Mouse (Mus musculus) common myeloid progenitor, adult 5-6 weeks (primary cell): ENCODE measurements at regions not wholly inside any gene's neighbourhood (a gene's known extent, or its start where the extent isn't known, plus 50 kb on each side); places are given as distances from the start of the nearest gene placed in this dataset.

Experiments
- ATAC-seq: replicated peaks from 2 replicates; pipeline ENCODE4 v1.8.0; 2016; ENCODE audit warnings: low read depth, mild to moderate bottlenecking, moderate TSS enrichment, inconsistent platforms; ENCODE audit not compliant: poor library complexity, severe bottlenecking

DNA sequence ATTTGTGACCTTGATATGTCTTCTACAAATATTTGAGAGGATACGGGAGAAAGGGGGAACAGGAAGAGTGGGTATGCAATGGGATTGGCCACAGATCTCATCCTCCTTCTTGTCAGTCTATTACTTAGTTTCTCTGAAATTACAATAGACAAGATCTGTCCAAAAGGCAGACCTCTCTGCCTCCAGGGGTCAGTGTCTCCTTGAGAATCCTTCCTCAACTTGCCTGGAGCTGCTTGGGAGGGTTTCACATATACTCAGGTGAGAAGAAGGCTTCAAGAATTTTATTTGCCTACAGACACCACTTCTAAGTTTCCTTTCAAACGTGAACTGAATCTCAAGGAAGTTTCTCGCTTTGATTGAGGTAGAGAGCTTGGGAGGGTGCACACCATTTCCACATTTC lies 575.0 kb upstream of the Fam241a start:
- ATAC-seq = no peak

DNA sequence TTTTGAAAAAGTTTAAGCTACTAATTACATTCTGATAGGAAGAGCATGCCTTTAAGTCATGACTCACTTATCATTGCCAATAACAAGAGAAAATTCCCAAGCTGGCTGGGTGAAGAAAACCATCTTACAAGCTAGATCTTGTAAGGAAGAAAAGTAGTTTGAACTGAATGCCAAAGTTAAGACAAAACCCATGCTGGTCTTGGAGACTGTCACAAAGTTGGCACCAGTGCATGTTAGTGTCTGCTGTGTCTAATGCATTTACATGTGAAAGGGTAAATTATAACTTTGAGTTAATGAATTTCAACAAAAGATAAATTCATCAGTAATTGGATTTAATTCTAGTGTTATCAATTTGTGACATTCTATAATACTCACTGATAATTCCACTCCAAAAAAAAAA lies 533.6 kb upstream of the Fam241a start:
- no peak for ATAC-seq

DNA sequence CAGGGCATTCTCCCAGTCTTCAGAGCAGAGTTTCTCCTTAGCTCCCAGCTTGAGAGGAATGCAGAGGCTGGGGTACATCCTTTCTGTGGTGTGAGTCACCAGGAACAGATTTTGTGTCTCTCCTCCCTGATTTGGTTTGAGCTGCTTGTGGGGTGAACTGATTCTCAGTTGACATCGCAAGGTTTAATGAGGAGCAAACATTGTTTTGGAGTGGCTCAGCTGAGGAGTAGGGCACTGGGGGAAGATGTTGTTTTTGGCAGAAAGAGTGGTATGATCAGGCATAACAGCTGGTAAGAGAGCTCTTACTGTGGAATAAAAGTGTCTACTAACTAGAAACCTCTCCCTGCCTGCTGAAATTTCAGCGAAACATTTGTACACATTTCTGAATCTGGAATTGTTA lies 519.4 kb upstream of the Fam241a start:
- ATAC-seq = no peak

DNA sequence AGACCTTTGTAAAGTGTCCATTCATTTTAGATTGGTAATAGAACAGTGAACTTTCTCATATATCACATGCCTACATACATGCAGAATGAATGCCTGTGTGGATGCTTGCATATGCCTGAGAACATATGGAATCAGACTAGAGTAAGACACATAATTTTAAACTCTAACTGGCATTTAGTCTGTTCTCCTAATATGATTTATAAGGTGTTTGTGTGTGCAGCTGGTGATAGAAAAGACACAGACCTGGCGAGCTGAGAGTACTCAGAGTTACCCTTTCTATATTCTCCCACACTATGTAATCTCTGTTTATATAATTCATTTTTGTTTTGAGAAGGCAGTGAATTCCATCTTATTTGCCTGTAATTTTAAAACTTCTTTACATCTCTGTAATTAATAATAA lies 517.4 kb upstream of the Fam241a start:
- ATAC-seq = no peak

DNA sequence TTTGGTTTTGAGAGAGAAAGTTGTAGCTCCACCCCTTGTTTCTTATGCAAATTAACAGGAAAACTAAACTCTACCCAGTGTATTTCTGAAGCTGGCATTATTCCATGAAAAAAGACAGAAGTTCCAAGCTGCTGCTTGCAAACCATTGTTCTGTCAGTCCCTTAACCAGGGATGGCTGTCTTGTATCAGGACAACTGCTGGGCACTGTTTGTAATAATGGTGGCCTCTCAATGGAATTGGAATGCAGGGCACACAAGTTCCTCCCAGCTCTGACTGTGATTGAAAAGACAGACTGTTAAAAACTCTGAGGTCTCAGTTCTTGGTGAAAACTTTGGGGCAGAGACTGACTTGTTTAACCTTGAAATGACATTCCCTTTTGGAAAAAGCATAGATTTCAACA lies 516.0 kb upstream of the Fam241a start:
- no peak for ATAC-seq

DNA sequence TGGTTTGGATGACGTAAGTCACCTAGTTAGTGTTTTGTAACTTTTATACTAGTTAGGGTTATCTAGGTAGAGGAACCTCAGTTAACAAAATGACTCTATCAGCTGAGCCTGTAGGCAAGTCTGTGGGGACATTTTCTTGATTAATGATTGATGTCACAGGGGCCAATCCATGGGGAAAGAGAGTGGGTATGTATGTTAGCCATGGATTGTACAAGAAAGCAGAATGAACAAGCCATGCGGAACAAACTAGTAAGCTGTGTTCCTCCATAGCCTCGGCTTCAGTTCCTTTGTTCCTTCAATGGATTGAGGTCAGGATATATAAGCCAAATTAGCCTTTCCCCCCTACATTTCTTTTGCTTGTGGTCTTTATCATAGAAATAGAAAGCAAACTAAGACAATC lies 498.7 kb upstream of the Fam241a start:
- no peak for ATAC-seq

DNA sequence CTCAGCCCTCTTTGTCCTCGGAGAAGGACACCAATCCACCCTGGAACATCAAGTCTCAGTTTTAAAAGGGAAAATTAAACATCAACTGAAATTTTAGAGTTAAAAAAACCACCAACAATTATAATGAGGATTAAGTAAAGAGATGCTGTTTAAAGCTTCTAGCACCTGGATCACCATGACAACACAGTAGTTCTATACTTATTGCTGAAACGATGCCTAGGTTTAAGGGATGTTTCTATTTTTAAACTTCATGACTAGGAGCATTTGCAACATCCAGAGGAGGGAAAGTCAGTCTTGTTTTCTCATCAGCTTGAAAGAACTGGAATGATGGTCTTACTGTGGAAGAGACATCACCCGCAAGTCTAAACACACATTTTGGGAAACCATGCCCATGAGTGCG lies 484.5 kb upstream of the Fam241a start:
- ATAC-seq = no peak

DNA sequence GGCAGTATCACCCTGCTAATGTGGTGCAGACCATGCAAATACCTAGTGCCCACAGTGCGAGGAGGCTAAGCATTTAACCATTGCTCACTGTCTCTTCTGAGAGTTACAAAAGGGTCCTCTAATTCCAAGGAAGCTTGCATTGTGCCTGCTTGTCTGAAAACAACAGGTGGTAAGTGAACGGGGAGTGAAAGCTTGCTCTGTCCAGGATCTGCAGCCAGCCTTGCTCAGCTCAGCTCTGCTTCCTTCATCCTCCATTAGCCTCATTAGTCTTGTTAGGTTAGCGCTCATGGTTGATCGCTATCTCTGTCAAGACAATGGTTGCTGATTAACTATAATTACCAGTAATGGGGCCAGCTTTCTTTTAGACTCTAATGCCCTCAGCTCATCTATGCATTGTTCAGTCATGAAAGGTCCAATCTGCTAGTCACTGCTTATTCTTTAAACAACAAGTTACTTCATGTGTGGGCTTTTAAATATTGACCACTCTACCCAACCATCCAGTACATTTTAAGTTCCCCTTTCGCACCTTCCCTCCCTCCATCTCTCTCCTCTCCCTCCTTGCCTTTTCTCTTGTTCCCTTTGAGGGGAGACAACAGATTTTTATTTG lies 473.5 kb upstream of the Fam241a start:
- ATAC-seq = no peak

DNA sequence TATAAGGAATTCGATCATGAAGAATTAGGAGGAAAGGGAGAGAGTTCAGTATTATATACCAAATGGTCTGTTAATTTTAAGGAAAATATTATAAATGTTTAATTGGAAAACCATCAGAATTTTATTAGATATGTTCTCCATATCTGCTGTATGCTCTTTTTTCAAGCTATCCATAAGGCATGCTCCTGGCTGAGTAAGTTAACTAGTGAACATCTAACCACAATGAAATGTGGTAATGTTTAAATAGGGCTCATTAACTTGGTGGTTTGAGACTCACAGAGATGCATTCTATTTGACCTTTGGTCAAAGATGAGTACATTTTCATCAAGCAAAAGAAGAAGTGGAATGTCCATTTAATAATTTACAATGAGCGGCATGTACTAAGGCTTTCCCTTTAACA lies 466.2 kb upstream of the Fam241a start:
- no peak for ATAC-seq

DNA sequence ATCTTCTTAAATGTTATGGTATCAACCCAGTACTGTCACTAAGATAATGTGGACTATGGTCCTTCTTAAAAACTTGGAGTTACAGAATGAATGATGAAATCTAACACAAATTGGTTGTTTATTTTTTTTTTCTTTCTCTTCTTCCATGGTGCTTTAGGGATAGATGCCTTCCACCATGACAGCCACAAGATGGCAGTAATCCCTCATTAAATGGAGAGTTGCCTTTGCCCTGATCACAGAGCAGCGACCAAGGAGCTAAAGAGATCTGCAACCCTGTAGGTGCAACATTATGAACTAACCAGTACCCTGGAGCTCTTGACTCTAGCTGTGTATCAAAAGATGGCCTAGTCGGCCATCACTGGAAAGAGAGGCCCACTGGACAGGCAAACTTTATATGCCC lies 453.0 kb upstream of the Fam241a start:
- peak; percentile 94 for ATAC-seq

DNA sequence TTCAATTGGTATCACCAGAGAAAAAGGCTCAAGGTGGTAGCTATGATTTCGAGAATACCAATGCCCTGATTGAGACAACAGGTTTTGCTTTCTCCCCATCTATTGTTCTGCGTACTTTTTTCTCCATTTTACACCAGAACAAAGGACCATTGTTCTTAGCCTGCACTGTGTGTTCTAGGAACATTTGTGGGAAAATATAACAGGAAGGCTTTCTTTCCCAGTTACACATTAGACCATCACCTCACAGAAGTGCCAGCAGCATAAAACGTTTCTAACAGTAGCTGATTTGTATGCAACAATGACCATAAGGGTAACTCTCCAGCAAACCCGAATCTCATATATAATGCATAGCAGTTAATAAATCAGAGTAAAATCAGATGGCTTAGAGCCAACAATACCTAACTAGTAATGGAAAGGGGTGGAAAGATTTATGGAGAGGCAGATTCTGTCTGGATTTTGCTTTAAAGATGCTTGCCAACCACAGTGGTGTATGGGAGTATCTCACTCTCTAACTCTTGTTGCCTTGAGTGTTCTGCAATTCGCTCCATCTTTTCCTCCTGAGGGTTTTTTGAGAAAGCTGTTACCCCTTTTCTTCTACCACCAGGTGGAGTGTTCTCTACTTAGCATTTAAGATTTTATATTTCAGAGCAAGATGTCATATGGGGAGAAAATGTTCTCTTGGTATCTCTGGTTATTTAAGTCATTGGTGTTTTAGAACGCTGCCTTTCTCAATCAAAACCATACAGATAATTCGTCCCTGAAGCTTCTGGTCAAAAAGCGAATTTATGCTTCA lies 451.9 kb upstream of the Fam241a start:
- ATAC-seq = no peak

DNA sequence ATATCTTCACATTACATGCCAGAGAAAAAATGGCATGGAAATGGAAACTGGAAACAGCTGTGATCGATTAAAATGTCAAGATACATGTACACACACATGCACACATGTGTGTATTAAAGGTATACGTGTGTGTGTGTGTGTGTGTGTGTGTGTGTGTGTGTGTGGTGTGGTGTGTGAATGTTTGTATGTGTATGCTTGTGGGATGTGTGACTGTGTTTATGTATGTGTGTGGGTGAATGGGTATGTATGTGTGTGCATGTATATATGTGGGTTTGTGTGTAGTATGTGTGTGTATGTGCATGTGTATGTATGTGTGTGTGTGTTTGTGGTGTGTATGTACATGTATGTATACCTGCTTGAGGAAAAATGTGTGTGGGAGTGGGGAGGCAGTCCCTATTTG lies 441.4 kb upstream of the Fam241a start:
- no peak for ATAC-seq

DNA sequence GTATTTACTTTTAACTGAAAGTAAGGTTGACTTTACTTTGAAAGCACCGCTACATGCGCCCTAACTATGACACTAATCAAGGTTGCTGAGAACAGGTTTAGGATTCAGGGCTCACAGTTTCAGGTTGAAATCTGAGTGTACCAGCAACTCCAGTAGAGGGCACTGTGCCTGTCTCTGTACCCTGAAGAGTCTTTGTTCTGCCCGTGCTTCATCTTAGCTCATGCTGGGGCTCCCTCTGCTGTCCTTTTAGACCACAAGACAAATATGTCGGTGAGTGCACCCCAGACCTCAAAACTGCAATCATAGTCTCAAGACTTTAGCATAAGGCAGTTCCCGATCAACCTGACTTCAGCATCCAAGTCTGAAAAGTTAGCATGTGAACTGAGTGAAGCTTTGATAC lies 440.9 kb upstream of the Fam241a start:
- ATAC-seq = peak; percentile 100

DNA sequence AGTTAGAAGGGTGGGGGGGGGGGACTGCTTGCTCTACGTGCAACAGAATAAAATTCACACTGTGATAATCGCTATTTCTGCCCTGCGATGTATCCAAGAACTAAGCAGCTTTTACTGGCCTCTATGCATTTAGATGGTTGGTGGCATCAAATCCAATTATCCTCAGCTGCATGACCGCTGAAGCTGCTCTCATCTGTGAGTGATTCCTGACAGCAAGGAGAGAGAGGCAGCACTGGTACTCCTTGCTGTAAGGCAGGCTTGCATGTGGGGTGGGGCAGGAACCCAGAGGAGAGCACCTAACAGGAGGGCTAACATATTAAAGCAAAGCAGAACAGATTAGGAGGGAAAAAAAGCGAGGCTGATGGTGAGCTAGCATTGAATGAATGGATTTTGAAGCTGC lies 431.6 kb upstream of the Fam241a start:
- no peak for ATAC-seq

DNA sequence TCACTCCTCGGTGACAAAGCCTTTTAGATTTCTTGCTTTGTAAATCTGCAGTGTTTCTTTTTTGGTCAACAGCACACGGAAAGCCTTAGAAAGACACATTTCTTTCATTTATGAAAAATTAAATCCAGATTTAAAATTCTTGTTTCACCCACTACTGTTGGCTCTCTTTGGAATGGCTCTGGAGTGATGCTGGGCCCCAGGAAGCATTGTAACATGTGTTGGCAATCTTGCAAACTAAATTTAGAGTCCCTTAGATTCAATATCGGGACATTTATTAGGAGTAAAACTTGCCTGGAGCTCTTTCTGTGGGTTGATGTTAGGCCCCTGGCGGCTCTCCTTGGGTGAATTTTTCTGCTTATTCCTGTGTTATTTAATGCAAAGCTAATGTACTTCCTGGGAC lies 405.2 kb upstream of the Fam241a start:
- ATAC-seq = no peak

DNA sequence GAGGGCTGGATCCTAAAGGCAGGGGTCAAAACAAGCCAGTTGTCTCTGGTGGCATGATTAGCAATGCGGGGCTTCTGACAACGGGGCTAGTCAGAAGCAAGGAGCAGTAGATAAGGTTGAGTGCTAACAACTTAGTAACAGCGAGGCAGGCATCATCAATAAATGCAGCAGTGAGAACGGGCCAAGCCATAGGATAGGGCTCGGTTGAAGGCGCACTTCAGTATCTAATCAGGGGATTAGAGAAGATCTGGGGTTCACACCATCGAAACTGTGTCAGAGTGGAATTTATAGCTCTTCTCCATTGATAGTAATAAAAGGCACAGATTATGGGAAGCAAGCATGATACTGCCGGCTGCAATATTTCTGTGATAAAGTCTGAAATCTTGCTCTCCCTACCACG lies 402.0 kb upstream of the Fam241a start:
- no peak for ATAC-seq

DNA sequence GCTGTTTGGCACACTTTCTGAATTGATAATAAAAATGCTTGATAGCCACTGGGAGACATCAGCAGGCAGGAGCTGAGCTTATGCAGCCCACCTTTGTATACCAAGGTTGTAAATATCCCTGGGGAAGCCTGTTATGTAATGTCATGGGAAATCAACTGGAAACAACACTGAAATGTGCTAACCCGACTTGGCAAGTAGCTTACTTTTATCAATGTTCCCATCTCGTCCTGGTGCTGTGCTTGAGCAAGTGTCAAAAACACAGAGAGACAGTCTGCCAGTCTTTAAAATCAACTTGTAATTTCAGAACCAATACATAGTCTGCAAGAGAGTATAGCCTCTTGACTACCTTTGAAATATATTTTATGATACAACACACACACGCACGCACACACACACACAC lies 391.7 kb upstream of the Fam241a start:
- ATAC-seq = no peak

DNA sequence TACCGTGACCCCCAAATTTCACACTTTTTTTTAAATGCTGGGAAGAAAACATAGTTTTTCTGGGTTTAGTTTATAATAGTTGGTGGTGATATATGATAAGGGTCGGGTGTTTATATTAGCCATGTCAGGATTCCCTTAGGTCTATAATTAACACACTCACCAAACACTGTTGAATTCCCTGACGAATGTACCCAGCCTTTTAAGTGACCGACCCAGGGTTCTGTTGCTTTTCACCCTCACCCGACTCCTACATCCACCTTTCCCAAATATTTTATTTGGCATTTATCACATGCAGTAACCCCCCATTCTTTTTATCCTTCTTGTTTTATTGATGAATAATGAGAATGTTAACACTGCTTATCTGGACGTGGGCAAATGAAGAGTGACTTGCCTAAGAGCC lies 389.1 kb upstream of the Fam241a start:
- ATAC-seq = no peak

DNA sequence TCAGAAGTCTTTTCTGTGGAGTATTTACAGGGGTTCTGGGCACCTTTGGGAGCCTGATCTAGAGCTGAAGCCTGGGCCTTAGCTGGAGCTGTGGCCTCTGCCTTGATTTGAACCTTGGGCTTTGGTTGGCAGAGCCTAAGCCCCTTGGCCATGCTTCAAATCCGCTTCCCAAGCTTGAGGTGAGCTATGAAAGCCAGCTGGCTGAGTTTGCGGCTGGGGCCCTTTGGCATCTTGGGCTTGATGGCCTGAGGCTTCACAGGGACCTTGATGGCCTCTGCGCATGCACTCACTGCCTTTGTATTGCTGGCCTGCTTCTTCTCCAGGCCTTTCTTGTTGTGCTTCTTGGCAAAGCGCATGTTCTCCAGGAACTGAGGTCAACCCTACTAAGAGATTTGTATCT lies 384.5 kb upstream of the Fam241a start:
- ATAC-seq = no peak

DNA sequence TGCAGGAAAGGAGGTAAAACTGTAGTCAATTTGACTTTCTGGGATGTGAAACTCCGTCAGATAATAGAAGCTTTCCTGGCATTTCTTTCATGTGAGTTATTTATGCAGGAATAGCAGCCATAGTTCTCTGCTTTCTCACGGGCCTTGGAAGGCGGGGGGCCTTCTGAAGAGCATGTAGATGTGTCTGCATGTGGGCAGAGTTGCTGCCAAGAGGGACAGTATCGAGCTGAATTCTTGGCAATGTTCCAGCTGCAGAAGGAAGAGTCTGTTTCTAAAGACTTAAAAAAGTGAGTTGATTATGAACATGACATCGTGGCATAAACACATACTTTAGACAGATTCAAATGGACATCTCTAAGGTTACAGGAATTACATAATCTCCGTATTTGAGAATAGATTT lies 374.5 kb upstream of the Fam241a start:
- no peak for ATAC-seq

DNA sequence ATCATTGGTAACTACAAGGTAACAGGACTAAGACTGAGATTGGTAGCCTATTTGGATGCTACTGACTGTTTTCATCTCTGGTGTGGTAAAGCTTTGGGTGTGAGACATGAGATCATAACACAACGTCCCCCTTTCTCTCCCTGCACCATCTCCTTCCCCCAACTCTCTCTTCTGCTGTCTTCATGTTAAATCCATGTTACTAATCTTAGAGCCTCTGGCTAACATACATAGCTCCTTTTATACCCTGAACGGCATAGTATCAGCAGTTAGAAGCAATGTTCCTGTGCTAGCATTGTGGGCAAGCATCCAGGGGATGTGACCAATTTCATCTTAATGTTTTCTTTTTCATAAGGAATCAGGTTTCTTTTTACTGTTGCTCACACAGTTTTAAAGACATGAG lies 365.1 kb upstream of the Fam241a start:
- no peak for ATAC-seq

DNA sequence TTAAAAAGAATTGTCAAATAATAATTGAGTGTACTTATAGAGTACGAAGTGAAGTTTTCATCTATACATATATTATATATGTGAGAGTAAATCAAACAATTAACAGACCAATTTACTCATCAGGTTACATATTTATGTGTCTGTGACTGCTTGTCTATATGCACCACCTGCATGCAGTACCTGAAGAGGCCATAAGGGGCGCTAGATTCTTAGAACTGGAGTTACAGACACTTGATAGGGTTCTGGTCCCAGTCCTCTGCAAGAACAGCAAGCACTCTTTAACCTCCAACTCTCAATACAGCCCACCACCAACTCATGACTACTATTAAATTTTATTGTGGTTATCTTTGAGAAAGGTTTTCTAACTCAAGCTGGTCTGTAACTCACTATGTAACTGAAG lies 351.7 kb upstream of the Fam241a start:
- ATAC-seq = no peak
